Mouse (Mus musculus) intestine, embryonic 15.5 days (tissue): ENCODE results near the gene Ptprn2. TPM values are rescaled to one million over a fixed set of nuclear protein-coding genes. Genes with fewer than 3 reads are reported as not detected.

ENCODE experiments used
- ATAC-seq: fragments of 200-750 bp; cut with Nextera tagmentation; 2 replicates; pipeline ENCODE4 v1.8.0; 2017; ENCODE audit warnings: moderate TSS enrichment, moderate library complexity
- H3K27ac ChIP-seq: fragments of 300-500 bp; sonication (generic); 2 replicates; pipeline ENCODE4 v1.5.1; 2015; ENCODE audit warnings: mild to moderate bottlenecking, inconsistent platforms
- H3K27me3 ChIP-seq: fragments of 300-500 bp; sonication (generic); replicated peaks from 2 replicates; pipeline ENCODE4 v1.6.1; 2015; ENCODE audit warnings: inconsistent platforms
- H3K36me3 ChIP-seq: fragments of 300-500 bp; sonication (generic); 2 replicates; pipeline ENCODE4 v1.6.1; 2015; ENCODE audit warnings: inconsistent platforms
- H3K4me1 ChIP-seq: fragments of 300-500 bp; sonication (generic); replicated peaks from 2 replicates; pipeline ENCODE4 v1.6.1; 2015; ENCODE audit warnings: inconsistent platforms
- H3K4me2 ChIP-seq: fragments of 300-500 bp; sonication (generic); replicated peaks from 2 replicates; pipeline ENCODE4 v1.6.1; 2015; ENCODE audit warnings: mild to moderate bottlenecking, inconsistent platforms
- H3K4me3 ChIP-seq: fragments of 300-500 bp; sonication (generic); replicated peaks from 2 replicates; pipeline ENCODE4 v1.5.1; 2015; ENCODE audit warnings: inconsistent platforms
- H3K9ac ChIP-seq: fragments of 300-500 bp; sonication (generic); 2 replicates; pipeline ENCODE4 v1.6.1; 2015; ENCODE audit warnings: inconsistent platforms
- H3K9me3 ChIP-seq: fragments of 300-500 bp; sonication (generic); 2 replicates; pipeline ENCODE4 v1.6.1; 2016; ENCODE audit warnings: inconsistent platforms
- WGBS: fragments of 180-500 bp; shearing (Covaris S2); methylation state at CpG from one replicate; pipeline ENCODE4 v1.1.7; 2015; 5-methylcytosine and 5-hydroxymethylcytosine counted together
- polyA plus RNA-seq: library from polyadenylated mRNA; unstranded; fragments of >200 nt; fragmentation: Nextera tagmentation; extraction: Ambion mirVana; gene quantifications from 2 replicates; pipeline ENCODE4 v1.2.1, GENCODE M21; 2015

Ptprn2 gene
- polyA plus RNA-seq, 1 experiment from 2014 or later, result 1.9 TPM

- Histone ChIP-seq H3K4me3 (no peak overlapping the region), H3K36me3 (no peaks in the 10 kb centered on the region), H3K27me3 (no peaks in the 10 kb centered on the region), H3K4me1 (no peaks in the 10 kb centered on the region), H3K4me2 (no peak overlapping the region), H3K9ac (no peak overlapping the region), H3K27ac (no peak overlapping the region), H3K9me3 (no peaks in the 10 kb centered on the region)
- WGBS, result 89% methylated on average over 10 of the region's 10 CpGs
- no peak for ATAC-seq
Measured at GRCm38 (mm10) chr12:117049829-117050228, 564.3 kb downstream of the Ptprn2 start.

- Histone ChIP-seq H3K27ac (no peak overlapping the region), H3K4me3 (no peak overlapping the region), H3K4me2 (0 out of 2 replicates have a peak overlapping the region, but pooled peaks have one; percentile 16), H3K27me3 (no peaks in the 10 kb centered on the region), H3K36me3 (no peaks in the 10 kb centered on the region), H3K9ac (no peak overlapping the region), H3K9me3 (no peaks in the 10 kb centered on the region), H3K4me1 (no peaks in the 10 kb centered on the region)
- WGBS, result 66% methylated on average over 9 of the region's 9 CpGs
- no peak for ATAC-seq
Measured at GRCm38 (mm10) chr12:117053223-117053850, 567.8 kb downstream of the Ptprn2 start.

GRCm38 (mm10) chr12:117053851-117054769, 568.6 kb downstream of the Ptprn2 start:
- H3K27ac ChIP-seq, result no peak overlapping the region
- ATAC-seq, result peak; percentile 43; the same call in 1 of the 2 replicates
- no peaks in the 10 kb centered on the region for H3K9me3 ChIP-seq
- no peaks in the 10 kb centered on the region for H3K27me3 ChIP-seq
- H3K36me3 ChIP-seq, result no peaks in the 10 kb centered on the region
- H3K4me2 ChIP-seq, result peak overlapping the region; percentile 16
- H3K4me1 ChIP-seq, result no peaks in the 10 kb centered on the region
- no peak overlapping the region for H3K4me3 ChIP-seq
- WGBS, result 33% methylated on average over 21 of the region's 21 CpGs
- H3K9ac ChIP-seq, result no peak overlapping the region

- Histone ChIP-seq H3K27me3 (no peaks in the 10 kb centered on the region), H3K4me1 (no peaks in the 10 kb centered on the region), H3K9me3 (no peaks in the 10 kb centered on the region), H3K9ac (no peak overlapping the region), H3K4me3 (no peak overlapping the region), H3K27ac (no peak overlapping the region), H3K4me2 (no peak overlapping the region), H3K36me3 (no peaks in the 10 kb centered on the region)
- no peak for ATAC-seq
- WGBS, result 82% methylated on average over 10 of the region's 10 CpGs
Measured at GRCm38 (mm10) chr12:117054925-117055570, 569.5 kb downstream of the Ptprn2 start.

GRCm38 (mm10) chr12:117058184-117058958, 572.9 kb downstream of the Ptprn2 start:
- ATAC-seq, result no peak
- WGBS, result 63% methylated on average over 6 of the region's 6 CpGs
- no peaks in the 10 kb centered on the region for H3K4me1 ChIP-seq

GRCm38 (mm10) chr12:117058975-117059374, 573.5 kb downstream of the Ptprn2 start:
- H3K27me3 ChIP-seq, result no peaks in the 10 kb centered on the region
- no peak overlapping the region for H3K9ac ChIP-seq
- H3K4me3 ChIP-seq, result no peak overlapping the region
- H3K27ac ChIP-seq, result no peak overlapping the region
- H3K4me1 ChIP-seq, result no peaks in the 10 kb centered on the region
- ATAC-seq, result no peak
- no peak overlapping the region for H3K4me2 ChIP-seq
- H3K9me3 ChIP-seq, result no peaks in the 10 kb centered on the region
- 74% methylated on average over 7 of the region's 7 CpGs for WGBS
- no peaks in the 10 kb centered on the region for H3K36me3 ChIP-seq

More at GRCm38 (mm10) chr12:117058184-117058958, 572.9 kb downstream of the Ptprn2 start:
- no peak overlapping the region for H3K4me3 ChIP-seq
- H3K36me3 ChIP-seq, result no peaks in the 10 kb centered on the region
- H3K9me3 ChIP-seq, result no peaks in the 10 kb centered on the region
- H3K27me3 ChIP-seq, result no peaks in the 10 kb centered on the region
- no peak overlapping the region for H3K4me2 ChIP-seq
- no peak overlapping the region for H3K27ac ChIP-seq
- no peak overlapping the region for H3K9ac ChIP-seq

- H3K4me2 ChIP-seq, result no peak overlapping the region
- H3K9ac ChIP-seq, result no peak overlapping the region
- no peak overlapping the region for H3K4me3 ChIP-seq
- H3K27me3 ChIP-seq, result no peaks in the 10 kb centered on the region
- 67% methylated on average over 7 of the region's 7 CpGs for whole genome bisulfite sequencing
- no peaks in the 10 kb centered on the region for H3K36me3 ChIP-seq
- no peaks in the 10 kb centered on the region for H3K4me1 ChIP-seq
- no peaks in the 10 kb centered on the region for H3K9me3 ChIP-seq
- ATAC-seq, result no peak
- H3K27ac ChIP-seq, result no peak overlapping the region
Measured at GRCm38 (mm10) chr12:117077664-117078063, 592.1 kb downstream of the Ptprn2 start.

GRCm38 (mm10) chr12:117078945-117079344, 593.4 kb downstream of the Ptprn2 start:
- no peak for ATAC-seq
- Histone ChIP-seq H3K9ac (no peak overlapping the region), H3K36me3 (no peaks in the 10 kb centered on the region), H3K4me1 (no peaks in the 10 kb centered on the region), H3K4me3 (no peak overlapping the region), H3K4me2 (no peak overlapping the region), H3K27ac (no peak overlapping the region), H3K9me3 (no peaks in the 10 kb centered on the region), H3K27me3 (no peaks in the 10 kb centered on the region)
- 86% methylated on average over 5 of the region's 5 CpGs for WGBS

GRCm38 (mm10) chr12:117079724-117080123, 594.2 kb downstream of the Ptprn2 start:
- H3K27ac ChIP-seq, result no peak overlapping the region
- H3K4me2 ChIP-seq, result no peak overlapping the region
- no peaks in the 10 kb centered on the region for H3K9me3 ChIP-seq
- no peak overlapping the region for H3K4me3 ChIP-seq
- ATAC-seq, result no peak
- WGBS, result 51% methylated on average over 2 of the region's 2 CpGs
- H3K36me3 ChIP-seq, result no peaks in the 10 kb centered on the region
- no peak overlapping the region for H3K9ac ChIP-seq
- H3K27me3 ChIP-seq, result no peaks in the 10 kb centered on the region
- H3K4me1 ChIP-seq, result no peaks in the 10 kb centered on the region

- Histone ChIP-seq H3K9ac (no peak overlapping the region), H3K27ac (no peak overlapping the region), H3K4me3 (no peak overlapping the region), H3K9me3 (no peaks in the 10 kb centered on the region), H3K4me1 (no peaks in the 10 kb centered on the region), H3K36me3 (no peaks in the 10 kb centered on the region), H3K27me3 (no peaks in the 10 kb centered on the region), H3K4me2 (no peak overlapping the region)
- ATAC-seq, result no peak
- 85% methylated on average over 3 of the region's 3 CpGs for WGBS
Measured at GRCm38 (mm10) chr12:117083856-117084701, 598.6 kb downstream of the Ptprn2 start.

GRCm38 (mm10) chr12:117084702-117085409, 599.3 kb downstream of the Ptprn2 start:
- 35% methylated on average over 5 of the region's 5 CpGs for WGBS
- H3K27ac ChIP-seq, result no peak overlapping the region
- no peaks in the 10 kb centered on the region for H3K27me3 ChIP-seq
- no peak for ATAC-seq
- H3K4me2 ChIP-seq, result no peak overlapping the region
- H3K4me3 ChIP-seq, result no peak overlapping the region
- H3K4me1 ChIP-seq, result no peaks in the 10 kb centered on the region
- no peaks in the 10 kb centered on the region for H3K9me3 ChIP-seq
- no peak overlapping the region for H3K9ac ChIP-seq
- no peaks in the 10 kb centered on the region for H3K36me3 ChIP-seq
